Mouse (Mus musculus): ENCODE measurements around the gene Ctf1.

- TF ChIP-seq CTCF (IDR thresholded peaks at IDR 0.05; ENCODE audit: insufficient read depth, low read length) (no peak), POLR2A (IDR thresholded peaks at IDR 0.05; ENCODE audit: borderline replicate concordance, extremely low read depth, low read depth, low read length) (no peak)
Observed at GRCm38 (mm10) chr7:127765756-127766155, 53.2 kb downstream of the Ctf1 start.

Measured in lung, adult 2 months (tissue).